Mouse (Mus musculus) lung, adult 2 months (tissue): ENCODE data around the gene Naaladl2.

Experiments
- CTCF ChIP-seq: fragments of 200-500 bp; IDR thresholded peaks from 2 replicates; pipeline ENCODE4 v1.5.1; 2011; ENCODE audit warnings: mild to moderate bottlenecking, low read length, control low read depth; ENCODE audit not compliant: insufficient read depth
- POLR2A ChIP-seq: fragments of 200-500 bp; IDR thresholded peaks from 2 replicates; pipeline ENCODE4 v1.6.1; 2011; ENCODE audit warnings: low read depth, mild to moderate bottlenecking, control low read depth, low read length, borderline replicate concordance; ENCODE audit errors: extremely low read depth

DNA sequence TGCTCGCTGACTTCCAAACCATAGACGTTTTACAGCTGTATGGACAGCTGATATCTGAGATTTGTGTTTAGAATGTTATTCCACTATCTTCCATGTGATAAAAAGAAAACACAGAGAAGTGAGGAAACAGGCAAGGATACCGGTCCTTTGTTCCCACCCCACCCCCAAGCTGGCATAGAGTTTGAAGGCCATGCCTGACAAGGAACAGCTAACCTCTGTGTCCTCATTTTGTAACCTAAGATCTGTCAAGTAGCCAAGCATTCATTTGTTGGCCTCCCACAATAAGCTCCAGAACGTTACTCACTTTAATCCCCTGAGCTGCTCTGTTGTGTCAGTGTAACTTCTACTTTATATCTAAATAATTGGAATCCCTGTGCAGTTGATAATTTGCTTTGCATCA is 161.9 kb downstream of the Naaladl2 start:
- no peak for TF ChIP-seq POLR2A
- no peak for TF ChIP-seq CTCF
